Mouse (Mus musculus): ENCODE results near the gene Epb41l1.

Epb41l1 gene

DNA sequence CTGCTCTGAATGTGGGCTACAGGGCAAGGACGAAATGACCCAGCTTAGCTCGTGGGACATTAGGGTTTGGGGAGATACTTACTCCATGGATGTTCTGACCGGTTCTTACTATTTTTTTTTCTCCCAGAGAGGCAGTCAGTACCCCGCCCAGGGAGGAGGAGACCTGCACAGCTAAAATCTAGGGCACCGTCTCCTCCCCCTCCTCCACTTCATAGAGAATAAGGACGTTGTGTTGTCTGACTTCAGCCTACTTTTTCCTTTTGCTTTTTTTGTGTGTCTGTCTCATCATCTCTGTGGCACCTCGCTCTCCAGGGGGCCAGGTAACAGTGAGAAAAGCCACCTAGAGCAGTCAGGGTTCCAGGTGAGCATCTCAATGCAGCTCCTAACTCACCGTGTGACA is 121.7 kb downstream of the Epb41l1 start:
- DNase-seq = no peak

- no peak for DNase-seq
Measured at GRCm38 (mm10) chr2:156543804-156544203, 123.1 kb downstream of the Epb41l1 start.

DNA sequence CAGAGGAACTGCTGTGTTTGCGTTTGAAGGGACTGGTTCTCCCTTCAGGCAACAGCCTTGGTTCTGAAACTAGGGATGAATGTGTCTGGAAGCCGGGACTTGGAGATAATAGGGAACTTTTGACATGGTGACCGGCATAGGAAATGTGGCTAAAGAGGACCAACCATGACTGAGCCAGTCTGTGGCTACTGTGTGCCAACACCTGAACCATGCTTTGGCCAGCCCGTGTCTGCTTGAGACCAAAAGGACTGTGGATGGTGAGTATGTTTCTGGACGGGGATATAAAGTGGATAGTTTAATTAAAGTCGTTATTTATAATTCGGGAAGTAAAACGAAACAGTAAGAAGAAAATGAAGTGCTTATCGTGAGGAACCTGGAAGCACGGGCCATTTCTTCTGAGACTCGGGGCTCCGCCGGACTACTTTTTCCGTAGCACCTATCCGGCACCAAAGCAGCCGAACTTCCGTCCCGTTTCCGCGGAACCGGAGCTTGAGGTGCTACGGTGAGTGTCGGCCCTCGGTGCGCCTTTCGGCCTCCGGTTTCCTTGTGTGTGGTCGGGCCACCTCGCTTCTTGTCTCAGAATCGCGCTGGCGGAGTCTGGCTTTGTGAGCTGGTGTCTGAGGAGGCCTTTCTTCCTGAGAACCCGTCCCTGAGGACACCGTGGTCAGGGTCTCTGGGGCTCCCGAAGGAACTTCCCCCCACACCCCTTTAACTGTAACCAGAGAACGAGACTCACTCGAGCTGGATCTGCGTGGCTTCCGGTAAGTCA is 126.6 kb downstream of the Epb41l1 start, which contains the start of gene Aar2:
TSS of gene Aar2 (plus strand) at position 462 of the 769 bp plus-strand sequence.
- peak; percentile 77 to 86 for DNase-seq

DNA sequence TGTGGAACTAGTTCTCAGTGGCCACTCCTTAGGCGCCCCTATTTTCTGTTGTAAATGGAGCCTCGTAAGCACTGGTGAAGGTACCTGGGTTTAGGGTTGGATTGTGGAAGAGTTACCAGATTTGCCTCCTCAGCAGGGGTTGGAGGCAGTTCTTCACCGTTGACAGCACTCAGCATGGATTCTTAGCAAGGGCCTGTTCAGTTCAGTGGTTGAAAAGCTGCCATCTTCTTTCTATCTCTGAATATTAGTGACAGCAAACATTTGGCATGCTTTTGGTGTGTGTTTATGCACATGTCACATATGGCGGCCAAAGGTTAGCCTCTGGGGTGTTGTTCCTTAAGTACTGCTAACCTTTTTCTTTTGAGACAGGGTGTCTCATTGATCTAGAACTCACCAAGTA is 131.7 kb downstream of the Epb41l1 start:
- DNase-seq = no peak

GRCm38 (mm10) chr2:156561808-156562207 is 141.1 kb downstream of the Epb41l1 start:
- no peak for DNase-seq

DNA sequence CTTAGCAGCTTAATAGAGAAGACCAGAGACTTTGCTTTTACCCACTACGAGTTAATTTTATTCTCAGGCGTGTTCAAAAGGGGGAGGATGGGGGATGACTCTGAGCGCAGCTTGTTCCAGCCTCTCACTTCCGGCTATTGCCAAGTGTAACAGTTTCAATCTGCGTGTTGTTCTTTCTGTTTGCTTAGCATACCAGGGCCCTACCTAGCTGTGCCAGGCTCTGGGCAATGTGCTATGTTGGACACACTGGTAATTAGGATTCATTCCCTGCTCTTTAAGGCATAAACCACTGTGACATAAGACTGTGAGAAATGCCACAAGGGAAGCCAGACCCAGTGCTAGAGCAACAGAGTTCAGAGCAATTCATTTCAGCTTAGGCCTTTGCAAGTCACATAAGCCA is 142.8 kb downstream of the Epb41l1 start:
- DNase-seq = no peak

- DNase-seq = no peak
Measured at GRCm38 (mm10) chr2:156566512-156566911, 145.8 kb downstream of the Epb41l1 start.

DNA sequence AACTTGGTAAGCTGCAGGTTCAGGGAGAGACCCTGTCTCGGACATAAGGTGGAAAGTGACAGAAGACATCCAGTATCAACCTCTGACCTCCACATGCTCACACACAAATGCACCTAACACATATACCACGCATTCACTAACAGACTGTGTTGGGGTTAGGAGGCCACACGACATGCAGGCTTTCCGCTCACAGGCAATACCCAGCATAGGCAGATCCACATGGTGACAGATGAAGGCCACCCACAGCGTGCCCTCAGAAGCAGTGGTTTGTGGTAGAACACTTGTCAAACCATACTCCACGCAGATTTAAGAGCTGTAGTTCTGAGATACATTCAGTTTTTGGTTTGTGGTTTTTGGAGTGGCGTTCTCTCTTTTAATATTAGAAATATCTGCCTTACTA is 147.9 kb downstream of the Epb41l1 start:
- no peak for DNase-seq

DNA sequence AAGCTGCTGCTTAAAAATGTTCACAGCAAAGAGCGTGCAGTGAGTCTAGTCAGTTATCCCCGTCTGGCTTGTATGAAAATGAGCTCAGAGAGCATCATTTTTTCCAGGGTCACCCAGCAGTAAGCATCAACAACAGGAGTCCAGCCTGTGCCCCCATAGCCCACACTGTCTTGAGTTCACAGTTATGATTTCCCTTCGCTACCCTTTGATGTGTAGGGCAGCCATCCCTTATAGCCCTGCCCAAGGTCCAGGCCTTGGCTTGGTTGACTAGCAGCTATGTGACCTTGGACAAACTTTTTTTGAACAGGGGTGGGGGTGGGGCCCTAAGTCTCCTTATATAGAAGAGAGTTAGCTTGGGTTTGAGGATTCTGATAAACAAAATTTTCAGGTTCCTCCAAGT is 148.6 kb downstream of the Epb41l1 start:
- DNase-seq = no peak

DNA sequence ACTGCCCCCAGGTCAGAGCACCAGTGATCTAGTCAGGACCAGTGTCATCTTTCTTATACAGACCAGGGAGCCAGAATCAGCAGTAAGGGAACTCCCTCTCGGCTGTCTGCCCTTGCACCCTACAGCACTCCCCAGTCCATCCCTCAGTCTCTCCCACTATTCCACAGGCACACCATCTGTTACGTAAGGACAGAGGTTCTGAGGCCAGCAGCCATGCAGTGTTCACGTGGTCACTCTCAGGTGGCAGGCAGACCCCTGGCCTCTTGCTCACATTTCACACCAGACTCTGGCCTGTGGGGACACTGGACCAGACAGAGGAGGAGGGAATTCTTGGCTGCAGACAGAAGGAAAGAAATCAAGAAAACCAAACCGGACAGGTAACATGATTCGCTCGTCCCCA is 150.8 kb downstream of the Epb41l1 start:
- no peak for DNase-seq

DNA sequence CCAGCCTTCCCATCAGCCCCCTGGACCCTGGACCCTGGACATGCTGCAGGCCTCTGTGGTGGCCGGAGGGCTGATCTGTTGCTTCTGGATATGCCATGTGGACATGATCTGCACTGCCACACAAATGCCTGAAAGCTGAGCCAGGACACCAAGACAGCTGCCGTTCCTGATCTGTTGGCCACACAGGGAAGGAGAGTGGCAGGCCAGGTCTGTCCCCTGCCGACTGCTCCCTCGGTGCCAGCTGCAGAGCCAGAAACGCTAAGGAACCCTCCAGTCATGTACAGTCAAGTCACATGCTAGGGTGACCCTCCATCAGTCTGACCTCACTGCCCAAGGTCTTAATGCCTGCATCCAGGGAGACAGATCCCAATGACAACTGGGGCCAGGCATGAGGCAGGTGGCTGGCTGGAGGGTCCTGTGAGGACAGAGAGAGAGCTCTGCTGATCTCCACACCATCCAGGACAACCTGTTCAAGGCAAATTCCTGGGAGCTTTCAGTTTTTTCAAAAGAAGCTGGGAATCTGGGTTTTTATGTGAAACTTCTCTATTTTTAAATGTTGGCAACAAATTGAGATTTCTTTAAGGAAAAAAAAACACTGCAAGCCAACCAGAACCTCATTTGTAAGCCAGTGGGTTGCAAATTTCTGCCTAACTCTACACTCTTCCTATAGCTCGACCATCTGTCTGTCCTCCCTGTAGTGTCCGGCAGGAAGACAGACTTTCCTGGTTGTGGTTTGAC is 156.3 kb downstream of the Epb41l1 start:
- DNase-seq = no peak

DNA sequence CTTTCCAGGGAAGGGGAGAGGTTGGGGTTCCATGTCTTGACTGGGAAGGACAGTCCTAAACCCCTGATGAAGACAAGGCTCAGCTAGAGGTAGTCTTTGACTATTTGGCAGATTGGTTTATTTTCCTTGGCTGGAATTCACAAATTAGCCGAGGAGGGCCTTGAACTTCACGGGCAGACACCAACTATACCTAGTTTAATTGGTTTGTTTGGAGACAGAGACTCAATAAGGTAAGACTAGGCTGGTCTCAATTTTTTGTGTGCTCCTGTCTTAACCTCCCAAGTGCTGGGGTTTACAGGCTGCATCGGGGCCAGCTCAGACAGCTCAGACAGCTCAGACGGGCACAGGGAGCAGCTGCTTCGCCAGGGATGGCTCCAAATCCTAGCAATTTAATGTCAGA is 159.8 kb downstream of the Epb41l1 start:
- DNase-seq = no peak

GRCm38 (mm10) chr2:156581244-156581643 is 160.5 kb downstream of the Epb41l1 start:
- DNase-seq = no peak

DNA sequence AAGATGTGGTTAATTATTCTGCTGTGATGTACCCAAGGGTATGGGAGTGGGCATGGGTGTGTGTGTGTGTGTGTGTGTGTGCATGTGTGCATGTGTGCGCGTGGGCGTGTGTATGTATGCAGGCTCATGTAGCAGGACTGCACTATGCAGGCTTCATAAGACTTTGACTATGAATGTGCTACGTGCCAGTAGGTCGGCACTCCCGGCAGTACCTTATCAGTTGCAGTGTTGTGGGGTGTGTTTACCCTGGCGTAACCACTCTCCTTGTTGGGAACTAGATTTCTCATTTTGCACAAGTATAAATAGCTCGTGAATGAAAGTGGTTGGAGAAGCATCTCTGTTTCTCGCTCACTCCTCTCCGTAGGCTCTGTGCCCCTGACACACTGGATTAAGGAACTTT is 162.2 kb downstream of the Epb41l1 start:
- DNase-seq = no peak

DNA sequence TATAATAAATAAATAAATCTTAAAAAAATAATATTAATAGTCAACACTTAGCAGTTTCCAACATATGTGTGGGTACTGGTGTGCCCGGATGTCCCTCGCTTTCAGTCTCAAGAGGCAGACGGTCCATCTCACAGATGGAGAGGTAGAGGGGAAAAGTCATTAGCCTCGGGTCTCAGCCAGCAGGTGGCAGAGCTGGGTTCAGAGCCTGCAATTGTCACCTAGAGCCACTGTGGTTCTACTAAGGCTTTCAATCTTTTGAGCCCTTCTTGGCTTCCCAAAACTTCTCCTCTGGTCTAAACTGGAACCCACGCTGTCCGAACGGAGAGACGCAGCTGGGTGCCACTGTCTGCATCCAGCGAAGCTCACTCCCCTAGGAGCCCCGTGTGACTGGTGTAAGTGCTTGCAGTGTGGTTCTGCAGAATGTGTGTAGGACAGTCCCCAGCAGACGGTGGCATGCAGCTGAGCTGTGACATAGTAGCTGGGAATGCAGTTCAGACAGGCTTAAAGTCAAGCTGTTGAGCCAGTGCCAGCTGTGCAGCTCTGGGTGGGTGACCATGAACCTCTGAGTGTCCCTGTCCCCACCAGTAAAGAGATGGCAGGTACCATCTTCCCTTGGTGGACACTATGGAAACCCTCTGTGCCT is 163.6 kb downstream of the Epb41l1 start:
- DNase-seq = peak; percentile 12 to 21

DNA sequence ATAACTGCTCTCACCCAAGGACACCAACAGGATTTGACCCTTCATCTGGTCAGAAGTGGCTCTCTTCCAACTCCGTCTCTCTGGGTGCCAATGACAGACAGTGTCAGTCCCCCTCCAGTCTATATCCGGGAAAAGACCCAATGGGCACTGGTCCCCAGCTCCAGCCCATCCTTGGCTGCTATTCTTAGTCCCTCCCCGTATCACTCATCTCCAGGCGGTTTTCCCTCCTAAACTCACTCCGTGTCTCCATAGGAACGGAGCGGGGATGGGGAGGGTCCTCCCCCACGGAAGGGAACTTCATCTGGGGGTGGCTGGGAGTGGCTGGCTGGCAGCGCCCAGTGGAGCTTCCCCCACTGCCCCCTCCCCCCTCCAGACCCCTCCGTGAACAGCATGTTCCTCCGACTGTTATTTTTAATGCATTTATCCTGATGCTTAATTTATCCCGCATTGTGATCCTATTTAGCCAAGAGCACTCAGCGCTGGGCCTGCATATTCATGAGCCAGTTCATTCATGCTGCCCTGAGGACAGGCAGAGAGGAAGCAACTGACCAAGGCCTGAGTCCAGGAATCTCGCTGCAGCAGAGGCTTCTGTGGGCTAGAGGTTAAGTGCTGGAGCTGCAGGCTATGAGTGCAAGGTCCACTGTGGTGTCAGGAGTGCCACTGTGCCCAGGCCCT is 164.2 kb downstream of the Epb41l1 start:
- no peak for DNase-seq

DNA sequence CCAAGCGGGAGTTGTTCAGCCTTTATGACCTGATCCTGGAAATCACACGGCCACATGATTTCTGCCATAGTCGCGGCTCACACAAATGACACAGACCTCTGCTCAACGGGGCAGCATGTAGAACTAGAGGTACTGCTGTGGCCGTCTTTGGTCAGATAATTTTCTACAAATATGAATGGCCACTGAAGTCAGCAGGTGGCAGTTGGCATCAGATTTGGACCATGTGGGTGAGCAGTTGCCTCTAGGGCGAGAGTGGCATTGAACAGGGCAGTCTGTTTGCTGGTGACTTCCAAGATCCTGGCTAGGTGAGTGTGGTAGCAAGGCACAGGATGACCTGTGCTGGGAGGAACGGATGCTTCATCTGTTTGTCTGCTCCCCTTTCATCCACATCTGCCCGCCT is 168.8 kb downstream of the Epb41l1 start:
- DNase-seq = no peak

Measured in thymus, postnatal 36 days (tissue).